Mouse (Mus musculus) lung, embryonic 14.5 days (tissue): ENCODE data around the gene Plxna4. TPM values are rescaled to one million over a fixed set of nuclear protein-coding genes. Genes with fewer than 3 reads are reported as not detected.
A peak's percentile ranks its signal among the peaks of the same experiment; 100 is the strongest.

Experiments
- ATAC-seq: fragments of 200-750 bp; cut with Nextera tagmentation; 2 replicates; pipeline ENCODE4 v1.8.0; 2017; ENCODE audit warnings: mild to moderate bottlenecking, moderate TSS enrichment, moderate library complexity; ENCODE audit not compliant: insufficient read depth
- DNase-seq: peaks from one replicate; pipeline ENCODE4 v3.0.0-alpha.2; 2015
- H3K27ac ChIP-seq: fragments of 300-500 bp; sonication (generic); 2 replicates; pipeline ENCODE4 v1.5.1; 2014; ENCODE audit warnings: low read depth, mild to moderate bottlenecking, moderate library complexity
- H3K27me3 ChIP-seq: fragments of 300-500 bp; sonication (generic); 2 replicates; pipeline ENCODE4 v1.6.1; 2014; ENCODE audit warnings: low read length, control low read depth; ENCODE audit not compliant: insufficient read depth
- H3K36me3 ChIP-seq: fragments of 300-500 bp; sonication (generic); 2 replicates; pipeline ENCODE4 v1.6.1; 2014; ENCODE audit warnings: control low read depth; ENCODE audit not compliant: insufficient read depth
- H3K4me1 ChIP-seq: fragments of 300-500 bp; sonication (generic); 2 replicates; pipeline ENCODE4 v1.6.1; 2014; ENCODE audit warnings: antibody characterized with exemption, control low read depth; ENCODE audit not compliant: insufficient read depth
- H3K4me2 ChIP-seq: fragments of 300-500 bp; sonication (generic); 2 replicates; pipeline ENCODE4 v1.6.1; 2014; ENCODE audit warnings: mild to moderate bottlenecking
- H3K4me3 ChIP-seq: fragments of 300-500 bp; sonication (generic); 2 replicates; pipeline ENCODE4 v1.5.1; 2014; ENCODE audit warnings: low read depth, low read length
- H3K9ac ChIP-seq: fragments of 300-500 bp; sonication (generic); 2 replicates; pipeline ENCODE4 v1.6.1; 2014
- H3K9me3 ChIP-seq: fragments of 300-500 bp; sonication (generic); 2 replicates; pipeline ENCODE4 v1.6.1; 2016; ENCODE audit warnings: low read depth, low read length, control low read depth
- CTCF ChIP-seq: IDR thresholded peaks from 2 replicates; pipeline ENCODE4 v1.5.1; 2016; ENCODE audit warnings: antibody characterized with exemption, low read depth
- WGBS: fragments of 180-500 bp; shearing (Covaris S2); extraction: QIAGEN DNeasy Blood & Tissue Kit; methylation state at CpG from one replicate; pipeline ENCODE4 v1.1.7; 2014; 5-methylcytosine and 5-hydroxymethylcytosine counted together
- polyA plus RNA-seq: library from polyadenylated mRNA; unstranded; fragments of >200 nt; fragmentation: Nextera tagmentation; extraction: Ambion mirVana; gene quantifications from 2 replicates; pipeline ENCODE4 v1.2.1, GENCODE M21; 2014

Gene Plxna4
- polyA plus RNA-seq, 1 experiment from 2014 or later = 2.4 TPM

DNA sequence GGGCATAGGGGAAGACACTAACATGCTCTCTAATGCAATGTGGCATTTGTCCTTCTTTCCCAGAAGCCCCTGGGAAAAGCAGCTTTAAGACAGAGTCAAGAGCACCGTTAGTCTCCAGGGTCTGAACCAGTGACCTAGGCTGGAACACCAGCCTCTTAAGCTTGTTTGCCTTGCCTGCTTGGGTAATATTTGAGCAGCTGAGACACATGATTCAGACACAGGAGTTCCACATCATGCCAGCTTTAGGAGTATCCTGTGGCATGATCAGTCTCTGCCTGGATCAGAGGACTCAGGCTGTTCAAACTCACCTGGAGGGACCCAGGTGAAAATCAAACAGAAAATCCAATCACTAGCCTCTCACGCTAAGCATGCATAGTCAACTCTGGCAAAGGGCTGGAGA lies 195.7 kb downstream of the Plxna4 start:
- Histone ChIP-seq H3K4me1 (peaks cover 5% of the 10 kb centered on the region), H3K27ac (no peak overlapping the region), H3K27me3 (no peaks in the 10 kb centered on the region), H3K9me3 (no peaks in the 10 kb centered on the region), H3K9ac (no peak overlapping the region), H3K4me2 (no peak overlapping the region), H3K4me3 (no peak overlapping the region), H3K36me3 (no peaks in the 10 kb centered on the region)
- 50% methylated on average over 2 of the region's 2 CpGs for WGBS
- no peak for TF ChIP-seq CTCF
- ATAC-seq (no peak), DNase-seq (peak; percentile 21)

DNA sequence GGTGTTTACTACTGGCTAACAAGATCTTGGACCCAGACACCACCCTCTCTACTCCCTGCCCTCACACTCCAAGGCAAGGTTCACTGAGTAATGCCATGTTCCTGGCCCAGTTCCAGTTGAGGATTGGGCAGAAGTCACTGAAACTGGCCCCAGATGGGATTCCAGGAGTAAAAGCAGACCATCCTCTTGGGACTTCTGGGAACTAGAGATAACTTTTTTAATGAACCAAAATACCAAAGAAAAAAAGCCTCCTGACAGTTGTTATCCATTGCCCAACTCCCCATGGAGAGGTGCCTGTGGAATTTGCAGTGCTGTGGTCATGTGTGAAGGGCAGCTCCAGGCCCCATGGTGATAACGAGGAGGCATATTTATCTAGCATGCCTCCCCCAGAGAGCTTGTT lies 199.7 kb downstream of the Plxna4 start:
- H3K4me1 ChIP-seq = no peaks in the 10 kb centered on the region
- ATAC-seq (no peak), DNase-seq (no peak)
- TF ChIP-seq CTCF = no peak
- H3K4me2 ChIP-seq = no peak overlapping the region
- no peak overlapping the region for H3K9ac ChIP-seq
- H3K9me3 ChIP-seq = no peaks in the 10 kb centered on the region
- no peaks in the 10 kb centered on the region for H3K27me3 ChIP-seq
- no peak overlapping the region for H3K27ac ChIP-seq
- no peaks in the 10 kb centered on the region for H3K36me3 ChIP-seq
- no peak overlapping the region for H3K4me3 ChIP-seq
- 33% methylated on average over 1 of the region's 1 CpGs for whole genome bisulfite sequencing

GRCm38 (mm10) chr6:32386915-32387314 lies 201.1 kb downstream of the Plxna4 start:
- Histone ChIP-seq H3K9ac (no peak overlapping the region), H3K36me3 (no peaks in the 10 kb centered on the region), H3K4me3 (no peak overlapping the region), H3K4me2 (no peak overlapping the region), H3K27ac (peak overlapping the region; percentile 45; the same call in 1 of the 2 replicates), H3K4me1 (no peaks in the 10 kb centered on the region), H3K9me3 (no peaks in the 10 kb centered on the region), H3K27me3 (no peaks in the 10 kb centered on the region)
- DNase-seq = peak; percentile 47
- no peak for TF ChIP-seq CTCF
- 50% methylated on average over 2 of the region's 2 CpGs for WGBS
- ATAC-seq = peak; percentile 74; the same call in 1 of the 2 replicates

DNA sequence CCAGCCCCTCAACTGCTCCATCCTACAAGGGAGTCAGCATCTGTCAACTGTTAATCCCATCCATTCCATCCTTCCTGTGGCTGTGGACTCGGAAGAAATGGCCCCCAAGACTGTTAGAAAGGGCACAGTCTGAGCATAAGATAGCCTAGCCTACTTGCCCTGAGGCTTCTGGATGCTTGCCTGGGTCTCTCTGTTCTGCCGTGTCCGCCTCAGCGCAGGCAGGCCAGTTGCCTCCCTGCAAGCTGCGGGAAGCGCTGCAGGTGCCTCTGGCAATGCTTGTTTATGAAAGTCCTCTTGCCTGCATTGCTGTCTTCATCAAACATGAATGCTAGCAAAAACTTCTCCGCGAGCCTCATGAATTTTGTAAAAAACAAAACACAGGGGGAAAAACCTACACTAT lies 203.1 kb downstream of the Plxna4 start:
- DNase-seq = no peak
- no peaks in the 10 kb centered on the region for H3K9me3 ChIP-seq
- WGBS = 76% methylated on average over 8 of the region's 8 CpGs

DNA sequence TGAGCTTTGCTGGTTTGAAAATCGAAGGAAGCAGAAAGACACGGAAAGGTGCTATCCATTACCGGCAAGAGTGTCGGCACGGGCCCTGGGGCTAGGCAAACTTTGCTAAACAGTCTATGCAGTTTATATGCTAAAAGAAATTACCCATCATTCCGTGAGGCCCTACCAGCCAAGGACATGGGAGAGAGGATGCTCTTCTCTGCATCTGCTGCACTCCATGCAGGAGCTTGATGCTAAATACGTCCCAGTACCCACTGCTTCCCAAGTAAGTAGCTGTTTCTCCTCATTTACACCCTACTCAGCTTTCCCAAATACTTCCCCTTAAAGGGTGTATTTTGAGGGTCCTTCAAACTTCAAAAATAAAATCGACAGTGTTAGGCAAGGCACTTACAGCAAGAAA lies 203.6 kb downstream of the Plxna4 start:
- H3K36me3 ChIP-seq = no peaks in the 10 kb centered on the region
- no peak overlapping the region for H3K9ac ChIP-seq
- no peaks in the 10 kb centered on the region for H3K4me1 ChIP-seq
- 75% methylated on average over 8 of the region's 8 CpGs for whole genome bisulfite sequencing
- ATAC-seq (no peak), DNase-seq (no peak)
- no peak overlapping the region for H3K4me3 ChIP-seq
- H3K4me2 ChIP-seq = no peak overlapping the region
- no peak overlapping the region for H3K27ac ChIP-seq
- H3K9me3 ChIP-seq = no peaks in the 10 kb centered on the region
- TF ChIP-seq CTCF = no peak
- H3K27me3 ChIP-seq = no peaks in the 10 kb centered on the region

More for the DNA sequence above, 203.1 kb downstream of the Plxna4 start:
- Histone ChIP-seq H3K4me2 (no peak overlapping the region), H3K4me1 (no peaks in the 10 kb centered on the region), H3K27me3 (no peaks in the 10 kb centered on the region), H3K36me3 (no peaks in the 10 kb centered on the region), H3K9ac (no peak overlapping the region), H3K27ac (no peak overlapping the region), H3K4me3 (no peak overlapping the region)
- no peak for TF ChIP-seq CTCF
- no peak for ATAC-seq

DNA sequence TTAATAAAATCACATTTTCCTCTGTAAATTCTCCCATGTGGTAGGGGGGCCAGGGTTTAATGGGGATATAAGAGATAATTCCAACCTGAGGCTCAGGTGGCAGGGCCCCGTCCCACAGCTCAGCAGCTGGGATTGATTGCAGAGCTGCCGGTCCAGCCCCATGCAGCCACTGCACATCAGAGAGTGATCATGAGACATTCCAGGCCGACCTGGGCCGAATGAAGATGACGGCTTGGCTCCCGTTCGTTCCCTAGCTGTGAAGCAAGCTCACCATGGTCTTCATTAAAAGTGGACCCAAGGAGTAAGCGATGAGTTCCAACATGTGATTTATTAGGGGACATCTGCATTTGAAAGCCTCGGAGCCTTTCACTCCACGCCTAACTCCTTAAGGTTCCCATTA lies 206.5 kb downstream of the Plxna4 start:
- H3K4me2 ChIP-seq = no peak overlapping the region
- no peaks in the 10 kb centered on the region for H3K4me1 ChIP-seq
- H3K9ac ChIP-seq = no peak overlapping the region
- ATAC-seq (no peak), DNase-seq (no peak)
- H3K4me3 ChIP-seq = no peak overlapping the region
- WGBS = 26% methylated on average over 10 of the region's 10 CpGs
- TF ChIP-seq CTCF = no peak
- no peaks in the 10 kb centered on the region for H3K27me3 ChIP-seq
- H3K27ac ChIP-seq = no peak overlapping the region
- H3K9me3 ChIP-seq = no peaks in the 10 kb centered on the region
- H3K36me3 ChIP-seq = no peaks in the 10 kb centered on the region

GRCm38 (mm10) chr6:32377181-32377580 lies 210.8 kb downstream of the Plxna4 start:
- H3K27ac ChIP-seq = no peak overlapping the region

GRCm38 (mm10) chr6:32373931-32374361 lies 214.0 kb downstream of the Plxna4 start:
- Histone ChIP-seq H3K27ac (no peak overlapping the region), H3K4me2 (no peak overlapping the region), H3K9me3 (no peaks in the 10 kb centered on the region), H3K4me3 (no peak overlapping the region), H3K9ac (no peak overlapping the region), H3K4me1 (no peaks in the 10 kb centered on the region), H3K27me3 (no peaks in the 10 kb centered on the region), H3K36me3 (no peaks in the 10 kb centered on the region)
- ATAC-seq (no peak), DNase-seq (no peak)
- WGBS = 87% methylated on average over 8 of the region's 8 CpGs
- TF ChIP-seq CTCF = no peak

More at GRCm38 (mm10) chr6:32377181-32377580, 210.8 kb downstream of the Plxna4 start:
- H3K9me3 ChIP-seq = no peaks in the 10 kb centered on the region
- no peaks in the 10 kb centered on the region for H3K36me3 ChIP-seq
- H3K27me3 ChIP-seq = no peaks in the 10 kb centered on the region
- no peak; the same call in 1 of the 2 replicates for ATAC-seq
- no peak overlapping the region for H3K4me2 ChIP-seq
- H3K4me1 ChIP-seq = no peaks in the 10 kb centered on the region
- 62% methylated on average over 8 of the region's 8 CpGs for WGBS
- H3K9ac ChIP-seq = no peak overlapping the region
- TF ChIP-seq CTCF = no peak
- no peak for DNase-seq
- no peak overlapping the region for H3K4me3 ChIP-seq
